ENCODE assay signal across 8 mouse cellular contexts in the genomic region with DNA sequence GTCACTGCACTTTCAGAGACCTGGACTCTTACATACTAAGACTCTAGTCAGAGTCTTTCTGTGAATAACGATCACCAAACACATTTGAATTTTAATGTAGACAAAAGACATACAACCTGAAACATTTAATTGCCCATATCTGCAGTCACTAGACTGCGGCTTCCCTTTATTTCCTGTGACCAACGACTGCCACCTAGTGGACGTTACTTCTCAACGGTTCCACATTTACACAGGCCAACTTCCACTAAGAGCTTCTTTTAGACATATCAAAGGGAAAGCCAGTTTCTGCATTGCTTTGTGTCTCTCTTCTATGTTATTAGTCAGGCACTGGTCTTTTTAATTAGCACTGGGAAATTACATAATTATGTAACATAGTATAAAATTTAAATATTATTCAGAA. TPM values are rescaled to one million over a fixed set of nuclear protein-coding genes. Genes with fewer than 3 reads are reported as not detected.
DNase-seq lines count a peak whose midpoint lies in the region; ATAC-seq lines count a peak whose summit lies in the region.

No protein-coding gene starts in this region.

- H3K27me3 ChIP-seq in neural tube, embryonic 15.5 days (replicated peaks) = no peaks in the 10 kb centered on the region
- no peaks in the 10 kb centered on the region for H3K27me3 ChIP-seq in forebrain, embryonic 13.5 days
- no peaks in the 10 kb centered on the region for H3K27me3 ChIP-seq in intestine, embryonic 16.5 days (replicated peaks; ENCODE audit: control insufficient read depth, insufficient read depth, low read length)
- H3K27me3 ChIP-seq in limb, embryonic 11.5 days (ENCODE audit: control insufficient read depth, insufficient read depth, low read length) = no peaks in the 10 kb centered on the region
- no peaks in the 10 kb centered on the region for H3K27me3 ChIP-seq in midbrain, embryonic 15.5 days (replicated peaks)

- H3K36me3 ChIP-seq in neural tube, embryonic 15.5 days = peaks cover 9% of the 10 kb centered on the region
- no peaks in the 10 kb centered on the region for H3K36me3 ChIP-seq in forebrain, embryonic 13.5 days (ENCODE audit: poor library complexity, severe bottlenecking)
- H3K36me3 ChIP-seq in intestine, embryonic 16.5 days (ENCODE audit: control insufficient read depth, insufficient read depth, low read length) = no peaks in the 10 kb centered on the region
- no peaks in the 10 kb centered on the region for H3K36me3 ChIP-seq in limb, embryonic 11.5 days (ENCODE audit: control insufficient read depth, insufficient read depth, low read length)
- H3K36me3 ChIP-seq in midbrain, embryonic 15.5 days (replicated peaks) = 0 out of 2 replicates have a peak, but pooled peaks cover 3% of the 10 kb centered on the region

- H3K9me3 ChIP-seq in neural tube, embryonic 15.5 days (replicated peaks) = no peaks in the 10 kb centered on the region
- H3K9me3 ChIP-seq in forebrain, embryonic 13.5 days (replicated peaks) = no peaks in the 10 kb centered on the region
- H3K9me3 ChIP-seq in intestine, embryonic 16.5 days (ENCODE audit: control insufficient read depth, low read length) = no peaks in the 10 kb centered on the region
- H3K9me3 ChIP-seq in limb, embryonic 11.5 days (ENCODE audit: control insufficient read depth, low read length) = no peaks in the 10 kb centered on the region
- no peaks in the 10 kb centered on the region for H3K9me3 ChIP-seq in midbrain, embryonic 15.5 days

- DNase-seq in neural tube, embryonic 10.5 days (ENCODE audit: extremely low spot score, low spot score) = peak; percentile 54
- peak; percentile 56 for DNase-seq in brain, embryonic 18.5 days (ENCODE audit: low read depth, low spot score)
- peak; percentile 80 for DNase-seq in limb, embryonic 11.5 days (ENCODE audit: low spot score)
- DNase-seq in telencephalon, adult 2 months (ENCODE audit: low read depth, low spot score) = peak; percentile 58

- H3K4me2 ChIP-seq in neural tube, embryonic 15.5 days = no peak overlapping the region
- H3K4me2 ChIP-seq in forebrain, embryonic 13.5 days = no peak overlapping the region
- no peak overlapping the region for H3K4me2 ChIP-seq in intestine, embryonic 16.5 days (ENCODE audit: low read depth, low read length)
- H3K4me2 ChIP-seq in limb, embryonic 11.5 days (ENCODE audit: low read depth, severe bottlenecking) = no peak overlapping the region
- no peak overlapping the region for H3K4me2 ChIP-seq in midbrain, embryonic 15.5 days

- H3K9ac ChIP-seq in neural tube, embryonic 15.5 days (replicated peaks) = no peak overlapping the region
- no peak overlapping the region for H3K9ac ChIP-seq in forebrain, embryonic 13.5 days
- H3K9ac ChIP-seq in intestine, embryonic 16.5 days (ENCODE audit: low read depth, low read length) = no peak overlapping the region
- no peak overlapping the region for H3K9ac ChIP-seq in limb, embryonic 11.5 days (ENCODE audit: low read length)
- no peak overlapping the region for H3K9ac ChIP-seq in midbrain, embryonic 15.5 days

- 4% methylated on average over 5 of the region's 5 CpGs for WGBS in neural tube, embryonic 15.5 days
- WGBS in forebrain, embryonic 13.5 days = 4% methylated on average over 5 of the region's 5 CpGs
- 5% methylated on average over 5 of the region's 5 CpGs for WGBS in intestine, embryonic 16.5 days
- WGBS in limb, embryonic 11.5 days = 5% methylated on average over 5 of the region's 5 CpGs
- WGBS in midbrain, embryonic 15.5 days = 6% methylated on average over 5 of the region's 5 CpGs

- no peak overlapping the region for H3K4me3 ChIP-seq in neural tube, embryonic 15.5 days (replicated peaks)
- no peak overlapping the region for H3K4me3 ChIP-seq in forebrain, embryonic 13.5 days
- no peak overlapping the region for H3K4me3 ChIP-seq in intestine, embryonic 16.5 days (ENCODE audit: low read length)
- no peak overlapping the region for H3K4me3 ChIP-seq in limb, embryonic 11.5 days (ENCODE audit: low read depth, low read length)
- H3K4me3 ChIP-seq in midbrain, embryonic 15.5 days = no peak overlapping the region

- H3K4me1 ChIP-seq in neural tube, embryonic 15.5 days = no peaks in the 10 kb centered on the region
- H3K4me1 ChIP-seq in forebrain, embryonic 13.5 days = peaks cover 5% of the 10 kb centered on the region; the same call in 1 of the 2 replicates
- 0 out of 2 replicates have a peak, but pooled peaks cover 3% of the 10 kb centered on the region for H3K4me1 ChIP-seq in intestine, embryonic 16.5 days (ENCODE audit: control insufficient read depth, insufficient read depth, low read length)
- no peaks in the 10 kb centered on the region for H3K4me1 ChIP-seq in limb, embryonic 11.5 days (ENCODE audit: control insufficient read depth, insufficient read depth, low read length)
- H3K4me1 ChIP-seq in midbrain, embryonic 15.5 days = no peaks in the 10 kb centered on the region

- H3K27ac ChIP-seq in neural tube, embryonic 15.5 days (replicated peaks) = no peak overlapping the region
- no peak overlapping the region for H3K27ac ChIP-seq in forebrain, embryonic 13.5 days
- H3K27ac ChIP-seq in intestine, embryonic 16.5 days (ENCODE audit: low read length) = no peak overlapping the region
- H3K27ac ChIP-seq in limb, embryonic 11.5 days (replicated peaks; ENCODE audit: low read depth, low read length) = no peak overlapping the region
- H3K27ac ChIP-seq in midbrain, embryonic 15.5 days = no peak overlapping the region

- ATAC-seq in neural tube, embryonic 15.5 days (ENCODE audit: low FRiP score) = no peak
- peak; percentile 81 for ATAC-seq in forebrain, embryonic 13.5 days
- ATAC-seq in intestine, embryonic 16.5 days = peak; percentile 70
- 0 out of 2 replicates have a peak, but pooled peaks have one; percentile 44 for ATAC-seq in limb, embryonic 11.5 days (ENCODE audit: insufficient number of reproducible peaks, low FRiP score, low TSS enrichment, low read depth)
- ATAC-seq in midbrain, embryonic 15.5 days (replicated peaks) = 0 out of 2 replicates have a peak, but pooled peaks have one; percentile 45

RNA-seq across cellular contexts. Expression of a gene that starts 20.2 kb away (rescaled TPM):
- polyA plus RNA-seq in neural tube, embryonic 15.5 days (2015; fragmentation: Nextera tagmentation; extraction: Ambion mirVana) = 0.22 and 0.47 TPM in 2 replicates
- polyA plus RNA-seq in forebrain, embryonic 13.5 days (2015; fragmentation: Nextera tagmentation; extraction: Ambion mirVana) = 0.04 and 0.08 TPM in 2 replicates
- polyA plus RNA-seq in intestine, embryonic 16.5 days (2015; fragmentation: Nextera tagmentation; extraction: Ambion mirVana) = 0.42 and 0.56 TPM in 2 replicates
- polyA plus RNA-seq in limb, embryonic 11.5 days (2014; fragmentation: Nextera tagmentation; extraction: Ambion mirVana) = not detected in 2 replicates
- polyA plus RNA-seq in midbrain, embryonic 15.5 days (2015; fragmentation: Nextera tagmentation; extraction: Ambion mirVana) = 0.14 and 0.17 TPM in 2 replicates
